Mouse (Mus musculus) WW6 (cell line): ENCODE results near the gene Krt17.
"Not testable (repeated sequence)": the region's sequence is repeated elsewhere in the genome, so short reads cannot be mapped to it uniquely, and the experiment has no call there.

Experiments
- DNase-seq: peaks from one replicate; pipeline ENCODE4 v3.0.0-alpha.2; 2013; ENCODE audit warnings: low read depth, low spot score

Krt17 gene

DNA sequence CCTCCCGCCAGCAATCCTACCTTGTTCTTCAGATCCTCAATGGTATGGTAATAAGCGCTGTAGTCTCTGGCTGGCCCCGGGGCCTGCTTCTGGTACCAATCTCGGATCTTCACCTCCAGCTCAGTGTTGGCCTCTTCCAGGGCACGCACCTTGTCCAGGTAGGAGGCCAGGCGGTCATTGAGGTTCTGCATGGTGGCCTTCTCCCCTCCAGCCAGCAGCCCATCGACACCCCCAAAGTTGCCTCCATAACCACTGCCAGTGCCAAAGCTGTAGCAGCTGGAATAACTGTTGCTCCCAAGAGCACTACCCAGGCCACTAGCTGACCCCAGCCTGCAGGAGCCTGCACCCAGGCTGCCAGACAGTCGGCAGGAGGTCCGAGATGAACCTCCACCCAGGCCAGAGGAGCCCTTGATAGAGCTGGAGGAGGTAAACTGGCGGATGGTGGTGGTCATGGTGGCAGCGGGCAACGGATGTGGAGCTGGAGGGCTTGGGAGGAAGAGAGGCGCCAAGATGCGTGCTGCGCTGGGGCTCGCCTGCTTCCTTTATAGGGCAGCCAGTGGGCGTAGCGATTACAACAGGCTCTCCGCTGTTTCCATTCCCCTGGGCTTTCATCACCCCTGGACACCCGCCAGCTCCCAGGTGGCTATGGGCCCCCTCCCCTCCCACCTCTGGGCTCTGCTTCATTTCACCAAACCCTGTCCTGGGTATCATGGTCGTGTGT, at the start of gene Krt17:
Gene Krt17, minus strand, starts transcription at position 516 of the 721 bp plus-strand sequence.
- no peak for DNase-seq

DNA sequence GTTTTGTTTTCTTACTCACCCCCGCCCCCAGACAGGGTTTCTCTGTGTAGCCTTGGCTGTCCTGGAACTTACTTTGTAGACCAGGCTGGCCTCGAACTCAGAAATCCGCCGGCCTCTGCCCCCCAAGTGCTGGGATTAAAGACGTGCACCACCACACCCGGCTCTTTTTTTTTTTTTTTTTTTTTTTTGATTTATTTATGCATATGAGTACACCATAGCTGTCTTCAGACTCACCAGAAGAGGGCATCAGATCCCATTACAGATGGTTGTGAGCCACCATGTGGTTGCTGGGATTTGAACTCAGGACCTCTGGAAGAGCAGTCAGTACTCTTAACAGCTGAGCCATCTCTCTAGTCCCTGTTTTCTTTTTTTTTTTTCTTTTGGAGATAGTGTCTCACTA, 47.8 kb upstream of the Krt17 start:
- not testable (repeated sequence) for DNase-seq

DNA sequence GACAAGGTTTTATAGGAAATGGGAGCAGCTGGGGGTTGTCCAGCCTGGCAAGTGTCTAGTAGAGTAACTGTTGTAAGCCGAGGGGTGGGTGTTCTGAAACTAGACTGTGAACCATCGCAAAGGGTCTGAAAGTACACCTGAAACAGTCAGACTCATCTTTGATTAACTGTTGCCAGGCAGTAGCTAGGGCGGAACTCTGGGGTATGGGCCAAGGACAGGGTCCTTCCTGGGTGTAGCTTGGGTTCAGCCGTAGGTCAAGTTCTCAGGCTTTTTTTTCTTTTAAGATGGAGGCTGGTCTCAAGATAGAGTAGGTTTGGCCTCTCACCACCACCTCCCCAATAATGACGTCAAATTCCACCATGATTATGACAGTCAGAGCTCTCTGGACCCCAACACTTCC, 47.1 kb upstream of the Krt17 start:
- DNase-seq, result no peak

DNA sequence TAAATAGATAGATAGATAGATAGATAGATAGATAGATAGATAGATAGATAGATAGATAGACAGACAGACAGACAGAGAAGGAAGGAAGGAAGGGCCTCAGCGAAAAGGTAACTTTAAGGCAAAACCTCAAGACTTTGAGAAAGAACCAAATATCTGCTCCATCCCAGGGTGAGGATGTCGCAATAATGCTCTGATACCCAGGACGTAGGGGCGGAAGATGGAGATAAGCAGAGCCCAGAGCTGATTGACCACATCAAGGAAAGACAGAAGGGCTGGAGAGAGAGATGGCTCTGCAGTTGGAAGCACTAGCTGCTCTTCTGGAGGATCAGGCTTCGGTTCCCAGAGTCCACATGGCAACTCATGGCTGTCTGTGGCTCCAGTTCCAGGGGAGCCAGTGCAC, 40.5 kb upstream of the Krt17 start:
- no peak for DNase-seq

DNA sequence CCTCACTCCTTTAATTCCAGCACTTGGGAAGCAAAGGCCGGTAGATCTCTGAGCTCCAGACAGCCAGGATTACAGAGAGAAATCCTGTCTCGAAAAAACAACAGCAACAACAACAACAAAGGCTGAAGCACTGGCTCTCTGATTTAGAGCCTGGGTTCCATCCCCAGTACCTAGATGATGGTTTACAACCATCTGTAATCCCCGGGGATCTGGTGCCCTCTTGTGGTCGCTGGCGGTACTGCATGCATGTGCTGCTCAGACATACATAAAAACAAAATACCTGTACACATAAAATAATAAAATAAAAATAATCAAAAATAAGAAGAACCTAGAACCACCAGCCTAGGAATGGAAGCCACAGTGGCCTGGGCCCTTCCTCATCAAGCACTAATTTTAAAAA, 39.5 kb upstream of the Krt17 start:
- no peak for DNase-seq

DNA sequence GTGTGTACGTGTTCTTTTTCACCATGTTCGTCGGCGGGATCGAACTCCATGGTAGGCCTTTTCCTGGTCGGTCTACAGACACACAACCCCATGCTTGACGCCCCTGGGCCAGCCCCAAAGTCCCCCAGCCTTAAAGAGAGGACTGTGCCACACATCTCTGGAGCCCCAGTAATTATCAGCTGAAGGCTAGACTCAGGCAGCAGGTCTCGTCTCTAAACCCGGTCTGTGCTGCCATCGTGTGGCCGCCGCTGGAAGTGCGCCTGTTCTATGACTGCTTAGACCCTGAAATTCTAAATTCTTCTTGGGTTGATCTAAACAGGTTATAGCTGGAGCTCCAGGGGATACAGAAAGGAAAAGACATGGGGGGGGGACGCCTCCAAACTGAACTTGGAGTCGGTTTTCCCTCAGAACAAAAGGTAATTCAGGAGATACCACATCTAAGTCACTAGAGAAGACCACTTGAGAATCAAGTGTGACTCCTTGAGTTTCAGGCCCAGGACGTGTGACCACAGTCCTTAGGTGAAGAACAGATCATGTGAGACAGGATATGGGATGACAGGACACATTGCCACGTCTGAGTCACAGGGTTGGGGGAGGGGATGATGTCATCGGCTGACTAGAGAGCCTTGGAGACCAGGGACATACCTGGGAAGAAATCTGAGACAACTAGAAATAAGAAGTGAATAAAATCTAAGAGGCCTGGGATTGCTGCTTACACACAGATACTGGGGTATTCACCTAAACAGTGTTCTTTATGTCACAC, 37.6 kb upstream of the Krt17 start:
- DNase-seq, result no peak

DNA sequence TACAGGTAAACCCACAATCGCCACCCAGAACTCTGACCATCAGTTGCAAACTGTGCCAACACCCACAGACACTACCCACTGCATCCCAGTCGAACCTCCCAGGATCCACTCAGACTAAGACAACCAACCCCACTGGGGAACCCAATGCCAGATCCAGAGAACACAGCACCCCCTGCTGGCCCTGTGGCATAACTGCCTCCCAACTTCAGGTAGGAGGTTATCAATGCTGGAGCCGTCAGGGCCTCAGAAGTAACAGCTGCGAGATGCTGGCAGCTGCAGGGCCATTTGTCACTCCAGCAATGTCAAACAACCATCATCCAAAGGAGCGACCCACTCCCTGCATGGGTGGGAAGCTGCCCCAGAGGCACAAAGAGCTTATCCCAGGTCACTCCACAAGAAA, 37.0 kb upstream of the Krt17 start:
- no peak for DNase-seq

DNA sequence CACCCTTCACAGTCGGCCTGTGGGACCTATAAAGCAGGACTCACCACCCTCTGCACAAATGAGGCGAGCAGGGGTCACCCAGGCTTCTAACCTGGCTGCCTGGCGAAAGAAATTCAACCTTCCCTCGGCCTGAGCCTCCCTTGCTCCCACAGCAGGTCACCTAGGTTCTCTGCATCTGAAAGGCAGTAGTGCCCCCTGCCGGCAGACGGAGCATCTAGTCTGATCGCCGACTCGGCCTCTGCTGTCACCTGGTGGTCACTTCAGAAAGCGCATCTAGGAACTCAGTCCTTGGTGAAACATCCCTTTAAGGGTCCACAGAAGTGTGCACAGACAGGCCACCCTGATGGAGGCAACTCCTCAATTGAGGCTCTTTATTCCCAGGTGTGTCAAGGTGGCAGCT, 34.5 kb upstream of the Krt17 start:
- peak; percentile 89 for DNase-seq

DNA sequence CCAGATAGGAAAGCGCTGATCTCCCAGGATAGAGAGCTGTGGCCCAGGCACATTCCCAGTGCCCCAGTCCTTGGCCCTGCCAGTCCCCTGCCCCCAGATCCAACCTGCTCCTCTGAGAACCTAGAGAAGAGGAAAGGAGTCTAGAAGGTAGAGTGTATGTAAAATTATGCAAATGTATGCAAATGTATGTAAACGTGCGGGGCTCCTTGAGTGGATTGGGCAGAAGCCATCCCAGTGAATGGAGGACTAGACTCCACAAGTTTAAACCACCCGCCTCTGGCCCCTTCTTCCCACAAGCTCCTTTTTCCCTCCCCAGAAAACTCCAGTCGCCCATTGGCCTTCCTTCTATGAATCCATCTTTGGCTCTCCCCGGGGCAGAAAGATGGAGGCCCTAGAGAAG, 32.1 kb upstream of the Krt17 start:
- no peak for DNase-seq

DNA sequence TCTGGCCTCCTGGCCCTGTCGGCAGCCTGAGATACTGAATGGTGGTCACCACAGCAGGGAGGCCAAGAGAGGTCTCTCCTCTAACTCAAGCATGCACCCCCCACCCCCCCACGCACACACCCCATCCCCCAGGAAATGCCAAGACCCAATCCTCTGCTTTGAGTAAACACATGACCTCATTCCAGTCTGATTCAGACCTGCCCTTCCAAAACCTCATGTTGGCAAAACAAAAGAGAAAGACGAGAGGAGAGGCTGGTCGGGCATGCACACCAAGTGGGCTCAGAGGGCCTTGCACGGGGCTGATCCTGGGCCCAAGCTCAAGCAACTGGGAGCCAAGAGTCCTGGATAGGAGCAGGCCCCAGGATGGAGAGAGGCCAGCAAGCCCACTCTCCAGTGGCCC, 29.4 kb upstream of the Krt17 start:
- no peak for DNase-seq

DNA sequence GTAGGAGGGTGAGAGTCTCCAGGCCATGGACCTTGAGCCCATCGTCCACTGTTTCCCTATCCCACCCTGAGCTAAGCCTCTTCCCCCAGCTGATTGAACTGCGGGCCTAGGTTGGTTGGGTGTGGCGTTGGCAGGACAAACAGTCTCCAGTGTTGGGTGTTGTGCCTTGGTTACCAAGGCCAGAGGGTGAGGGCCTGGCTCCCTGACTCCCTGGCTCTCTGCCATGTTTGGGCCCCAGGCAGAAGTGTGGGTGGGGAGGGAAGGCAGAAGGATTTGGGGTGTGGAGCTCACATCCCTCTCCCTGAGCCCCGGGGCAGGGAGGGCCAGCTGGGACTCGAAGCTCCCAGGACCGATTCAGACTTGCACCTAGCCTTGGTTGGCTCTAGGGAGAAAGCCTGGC, 28.1 kb upstream of the Krt17 start:
- no peak for DNase-seq

DNA sequence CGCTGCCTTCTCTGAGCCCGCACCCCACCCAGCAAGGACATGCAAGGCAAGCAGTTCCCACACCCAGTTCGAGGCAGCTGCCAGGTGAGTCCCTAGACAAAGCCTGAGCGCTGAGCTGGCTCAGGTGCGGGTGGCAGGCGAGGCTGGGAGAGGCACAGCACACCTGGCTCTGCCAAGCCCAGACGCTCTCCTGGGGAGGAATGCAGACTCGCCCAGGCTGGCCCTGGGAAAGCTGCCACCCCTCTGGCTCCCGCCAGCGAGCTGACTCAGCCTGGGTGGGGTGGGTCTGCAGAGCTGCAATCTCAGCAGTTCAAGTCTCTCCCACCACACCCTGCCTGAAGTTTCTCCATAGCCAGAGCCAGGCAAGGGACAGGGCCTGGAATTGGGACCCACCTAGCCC, 26.2 kb upstream of the Krt17 start:
- DNase-seq, result no peak

DNA sequence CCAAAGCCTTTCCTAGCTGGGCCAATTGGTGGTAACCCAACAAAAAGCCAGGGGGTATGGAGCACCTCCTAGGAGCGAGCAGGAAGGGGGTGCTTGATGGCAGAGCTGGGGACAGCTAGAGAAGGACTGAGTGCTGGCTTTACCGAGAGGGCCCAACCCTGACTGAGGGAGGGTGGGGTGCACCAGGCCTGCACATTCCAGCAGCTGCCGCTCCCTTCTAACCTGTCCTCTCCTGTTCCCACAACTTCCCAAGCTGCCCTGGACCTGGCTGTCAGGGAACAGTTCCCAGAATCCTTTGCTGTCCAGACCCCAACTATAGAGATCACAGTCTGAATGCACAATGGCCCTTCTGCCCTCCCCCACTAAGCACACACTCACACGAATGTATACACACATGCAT, 24.2 kb upstream of the Krt17 start:
- no peak for DNase-seq

DNA sequence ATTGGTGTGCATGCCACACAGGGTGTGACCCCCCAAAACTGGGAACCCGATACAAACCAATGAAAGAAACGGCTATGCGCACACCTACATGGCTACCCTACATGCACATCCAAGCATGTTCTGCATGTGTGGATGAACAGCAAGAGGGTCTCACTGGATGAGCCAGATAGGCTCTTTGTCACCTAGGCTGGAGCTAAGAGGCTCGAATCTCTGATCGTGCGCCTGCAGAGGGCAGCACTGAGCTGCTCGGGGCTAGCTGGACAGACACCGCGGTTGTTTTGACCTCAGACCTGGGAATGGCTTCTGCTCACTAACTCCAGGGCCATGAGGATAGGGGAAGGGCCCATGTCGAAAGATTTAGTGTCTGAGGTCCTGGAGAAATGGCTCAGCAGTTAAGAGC, 21.7 kb upstream of the Krt17 start:
- no peak for DNase-seq

DNA sequence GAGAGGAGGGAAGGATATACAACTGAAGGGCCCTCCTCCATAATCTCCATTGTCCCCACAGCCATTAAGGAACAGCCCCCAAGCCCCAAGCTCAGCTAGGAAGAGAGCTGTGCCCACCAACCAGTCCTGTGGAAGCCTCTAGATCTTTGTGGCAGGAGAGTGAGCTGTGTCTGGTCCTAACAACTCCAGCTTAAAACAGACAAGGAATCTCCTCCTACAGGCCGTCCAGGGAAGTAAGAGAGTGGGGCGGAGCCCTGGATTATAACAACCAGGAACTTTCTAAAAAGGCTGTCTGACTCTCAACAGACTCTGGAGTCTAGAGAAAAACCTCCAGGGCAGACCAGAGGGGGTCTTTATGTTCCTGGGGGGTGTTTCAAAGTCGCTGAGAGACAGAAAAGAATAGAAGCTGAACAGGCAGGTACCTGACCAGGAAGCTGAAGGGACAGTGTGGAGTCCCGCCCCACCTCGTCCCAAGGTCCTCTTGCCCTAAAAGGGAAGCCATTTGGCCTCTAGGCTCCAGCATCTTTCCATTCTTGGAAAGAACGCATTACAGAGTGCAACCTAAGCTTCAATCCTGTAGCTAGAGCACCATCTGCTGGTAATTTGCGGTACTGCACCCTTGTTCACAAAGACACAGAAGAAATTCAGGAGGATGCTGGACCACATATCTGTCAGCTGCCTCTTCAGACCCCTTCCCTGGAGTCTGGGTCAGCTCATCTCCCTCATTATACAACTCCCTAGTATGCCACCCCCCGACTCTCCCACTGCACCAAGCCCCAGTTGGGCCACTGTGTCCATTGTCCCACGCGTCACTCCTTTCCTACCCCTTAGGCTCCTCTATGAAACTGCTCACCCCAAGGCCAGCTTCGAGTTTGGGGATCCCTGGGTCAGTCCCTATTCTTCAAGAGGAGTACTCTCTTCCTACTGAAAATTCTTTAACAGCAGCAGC, 21.0 kb upstream of the Krt17 start:
- no peak for DNase-seq

DNA sequence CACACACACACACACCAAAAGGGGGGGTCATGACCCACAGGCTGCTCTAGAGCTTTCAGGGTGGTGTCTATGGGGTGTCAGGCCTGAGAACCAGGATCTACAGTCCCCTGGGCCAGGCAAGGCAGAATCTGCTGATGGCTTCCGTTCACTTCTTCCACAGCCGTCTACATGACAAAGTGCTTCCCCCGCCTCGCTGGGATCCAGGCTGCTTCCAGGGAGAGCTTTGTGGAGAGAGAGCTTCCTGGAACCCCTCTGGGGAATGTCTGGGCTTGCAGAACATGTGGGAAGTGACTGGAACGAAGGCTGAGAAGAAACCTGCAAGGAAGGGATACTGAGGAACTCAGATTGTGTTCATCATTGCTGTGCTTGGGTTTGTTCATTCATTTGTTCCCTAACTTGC, 17.9 kb upstream of the Krt17 start:
- DNase-seq, result no peak

DNA sequence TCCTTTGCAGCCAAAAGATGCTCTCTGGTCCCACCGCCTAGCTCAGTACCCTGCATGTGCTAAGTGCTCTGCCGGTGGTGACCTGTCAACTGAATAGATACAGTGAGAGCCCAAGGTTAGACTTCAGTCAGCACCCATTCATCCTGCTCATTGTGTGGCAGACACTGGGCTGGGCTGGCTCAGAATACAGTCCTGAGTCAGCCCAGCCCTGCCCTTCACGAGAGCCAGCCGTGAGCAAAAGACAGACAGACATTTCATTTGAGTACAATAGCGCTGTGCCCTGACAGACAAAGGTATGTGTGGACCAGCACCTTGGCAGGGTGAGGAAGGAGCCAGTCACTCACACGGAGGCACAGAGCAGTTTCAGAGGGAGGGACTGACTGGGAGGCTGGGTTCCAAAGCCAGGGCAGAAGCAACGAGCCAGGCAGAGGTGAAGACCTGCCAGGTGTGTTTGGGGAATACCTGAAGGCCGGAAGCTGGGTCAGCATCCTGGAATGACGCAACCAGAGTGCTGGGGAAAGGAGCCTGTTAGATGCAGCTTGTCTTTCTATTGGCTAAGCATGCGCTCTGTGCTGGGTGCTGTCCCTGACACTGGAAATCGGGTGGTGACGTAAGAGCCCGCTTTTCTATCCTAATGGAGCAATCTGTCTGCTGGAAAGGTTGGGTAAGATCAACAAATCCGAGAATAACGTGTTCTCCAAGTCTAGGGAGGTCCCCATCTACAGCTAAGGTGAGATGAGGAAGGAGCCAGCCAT, 17.1 kb upstream of the Krt17 start:
- DNase-seq, result no peak

DNA sequence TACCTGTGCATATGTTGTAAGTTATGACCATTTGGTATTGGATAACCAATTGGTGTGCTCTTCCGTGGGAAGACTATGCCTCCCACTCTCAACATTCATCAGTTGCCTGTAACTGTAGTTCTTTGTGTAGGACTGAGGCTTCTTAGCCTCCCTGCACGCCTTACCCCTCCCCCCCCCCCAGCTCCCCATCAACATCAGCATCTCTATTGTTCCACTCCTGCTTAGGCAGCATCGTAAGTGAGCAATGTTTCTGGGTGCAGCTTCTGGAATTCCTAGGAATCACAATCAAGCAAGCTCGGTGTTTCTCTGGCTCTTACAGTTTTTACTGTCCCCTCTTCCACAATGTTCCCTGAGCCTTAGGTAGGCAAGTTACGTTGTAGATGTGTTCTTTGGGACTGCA, 14.6 kb upstream of the Krt17 start:
- no peak for DNase-seq

DNA sequence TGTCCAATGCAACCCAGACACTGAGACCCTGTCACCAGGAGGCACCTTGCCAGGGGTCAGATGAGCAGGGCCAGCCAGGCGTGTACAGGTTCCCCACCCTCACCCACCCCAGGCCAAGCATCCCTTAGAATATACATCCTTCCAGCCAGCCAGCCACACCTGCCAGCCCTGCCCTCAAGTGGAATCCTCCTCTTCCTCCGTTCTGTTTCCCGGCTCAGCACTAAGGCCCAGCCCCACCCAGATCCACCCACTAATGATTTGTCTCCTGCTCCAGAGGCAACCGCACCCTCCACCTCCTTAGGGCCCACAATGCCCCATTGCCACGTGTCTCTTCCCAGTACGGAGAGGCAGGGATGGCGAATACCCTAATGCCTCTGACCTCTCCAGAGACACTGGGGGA, 13.9 kb upstream of the Krt17 start:
- no peak for DNase-seq

DNA sequence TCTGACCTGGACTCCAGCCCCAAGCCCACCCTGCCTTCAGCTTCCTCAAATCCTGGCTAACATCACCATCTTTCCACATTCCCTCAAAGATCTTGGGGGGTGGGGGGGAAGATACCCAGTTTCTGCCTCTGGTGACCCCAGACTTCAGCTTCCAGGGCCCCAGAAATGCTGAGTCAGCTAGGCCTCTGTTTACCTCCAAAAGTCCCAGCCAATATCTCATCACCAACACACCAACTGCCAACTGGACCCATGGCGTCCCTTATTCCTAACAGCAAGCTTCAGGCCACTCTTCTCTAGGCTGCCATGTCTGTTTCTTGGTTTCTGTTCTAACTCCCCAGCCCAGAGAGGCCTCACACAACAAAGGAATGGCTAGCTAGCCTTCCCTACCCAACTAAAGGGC, 11.0 kb upstream of the Krt17 start:
- DNase-seq, result no peak

DNA sequence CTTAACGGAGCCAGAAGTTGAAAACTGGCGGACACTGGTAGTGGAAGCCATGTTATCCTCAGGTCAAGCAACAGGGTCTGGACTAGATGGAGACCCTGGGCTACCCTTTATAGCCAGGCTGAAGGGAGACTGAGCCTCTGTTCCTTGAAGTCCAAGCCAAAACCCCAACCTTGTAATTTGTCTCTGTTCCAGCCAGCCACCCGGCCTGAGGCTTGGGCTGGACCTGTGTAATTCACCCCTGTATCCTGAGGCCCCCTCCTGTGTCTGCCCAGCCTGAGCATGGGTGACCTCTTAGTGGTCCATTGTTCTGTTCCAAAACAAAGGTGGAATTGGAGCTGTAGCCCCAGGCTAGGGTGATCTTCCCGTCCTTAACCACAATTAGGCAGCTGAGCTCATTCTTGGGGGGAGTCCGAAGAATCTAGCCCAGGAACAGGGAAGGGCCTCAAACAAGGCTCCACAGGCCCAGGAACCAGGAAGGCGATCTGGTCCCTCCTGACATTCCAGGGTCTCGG, 9.0 kb upstream of the Krt17 start, which contains the start of gene Krt42:
Gene Krt42, minus strand, starts transcription at position 51 of the 512 bp plus-strand sequence.
- DNase-seq, result no peak
